Mouse (Mus musculus) frontal cortex, postnatal 14 days (tissue): ENCODE measurements at regions not wholly inside any gene's neighbourhood (a gene's known extent, or its start where the extent isn't known, plus 50 kb on each side); places are given as distances from the start of the nearest gene placed in this dataset.

Source experiments
- DNase-seq, 2 experiments: peaks; one replicate each; pipeline ENCODE4 v3.0.0; 2022; ENCODE audit warnings: low spot score in 2 of 2

DNA sequence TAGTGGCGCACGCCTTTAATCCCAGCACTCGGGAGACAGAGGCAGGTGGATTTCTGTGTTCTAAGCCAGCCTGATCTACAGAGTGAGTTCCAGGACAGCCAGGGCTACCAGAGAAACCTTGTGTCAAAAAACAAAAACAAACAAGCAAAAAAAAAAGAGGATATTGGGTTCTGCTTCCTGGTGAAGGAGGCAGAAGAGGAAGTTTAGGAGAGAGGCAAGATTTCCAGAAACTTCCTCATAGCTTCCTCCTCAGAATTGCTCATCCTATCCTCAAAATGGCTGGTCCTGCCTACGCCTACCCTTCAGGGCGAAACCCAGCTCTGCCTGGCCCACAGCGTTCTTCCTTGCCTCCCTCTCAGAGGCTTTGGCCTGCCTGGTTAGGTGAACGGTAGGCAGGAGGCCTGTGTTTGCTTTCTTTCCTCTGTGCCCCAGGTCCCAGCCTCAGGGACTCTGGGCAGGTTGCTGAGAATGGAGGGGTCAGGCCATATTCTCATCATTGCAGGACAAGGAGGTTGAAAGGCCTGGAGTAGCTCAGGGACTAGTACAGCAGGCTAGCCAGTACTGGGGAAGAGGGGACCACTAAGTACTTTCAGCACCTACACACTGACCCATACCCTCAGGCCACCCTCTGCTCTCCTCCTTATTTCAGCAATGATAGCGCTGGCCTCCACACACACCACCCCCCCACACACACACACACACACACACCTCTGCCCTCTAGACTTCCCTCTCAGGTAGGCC, 79.6 kb downstream of the Zfp36l2 start:
- no peak for DNase-seq

DNA sequence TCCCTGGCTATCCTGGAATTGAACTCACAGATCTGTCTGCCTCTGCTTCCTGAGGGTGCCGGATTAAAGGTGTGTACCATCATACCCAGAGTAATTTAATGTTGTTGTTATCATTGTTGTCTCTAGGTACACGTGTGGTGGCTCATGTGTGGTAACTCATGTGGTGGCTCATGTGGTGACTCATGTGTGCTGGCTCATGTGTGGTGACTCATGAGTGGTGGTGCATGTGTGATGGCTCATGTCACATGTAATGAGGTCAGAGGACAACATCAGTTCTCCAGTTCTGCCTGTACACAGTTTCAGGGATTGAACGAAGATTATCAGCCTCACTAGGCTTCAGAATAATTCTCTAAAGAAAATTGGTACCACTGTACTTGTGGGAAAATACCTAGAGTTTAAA, 80.2 kb downstream of the Zfp36l2 start:
- no peak for DNase-seq

DNA sequence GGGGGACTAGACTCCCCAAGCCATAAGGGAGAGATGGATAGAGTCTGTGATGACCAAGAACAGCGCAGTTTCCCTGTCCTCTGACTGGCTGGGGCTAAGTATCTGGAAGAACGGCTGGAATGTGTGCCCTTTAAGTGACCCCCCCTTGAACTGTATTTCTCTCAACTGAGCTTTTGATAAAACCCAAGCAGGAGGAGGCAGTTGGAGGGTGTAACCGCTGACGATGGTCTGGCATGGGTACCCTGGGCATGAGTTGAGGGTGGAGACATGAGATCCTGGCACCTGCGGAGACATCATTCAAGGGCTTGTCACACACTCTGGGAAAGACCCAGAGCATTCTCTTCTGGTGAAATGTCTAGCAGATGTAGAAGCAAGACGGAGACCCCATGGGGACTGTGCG, 83.5 kb downstream of the Zfp36l2 start:
- DNase-seq: no peak

DNA sequence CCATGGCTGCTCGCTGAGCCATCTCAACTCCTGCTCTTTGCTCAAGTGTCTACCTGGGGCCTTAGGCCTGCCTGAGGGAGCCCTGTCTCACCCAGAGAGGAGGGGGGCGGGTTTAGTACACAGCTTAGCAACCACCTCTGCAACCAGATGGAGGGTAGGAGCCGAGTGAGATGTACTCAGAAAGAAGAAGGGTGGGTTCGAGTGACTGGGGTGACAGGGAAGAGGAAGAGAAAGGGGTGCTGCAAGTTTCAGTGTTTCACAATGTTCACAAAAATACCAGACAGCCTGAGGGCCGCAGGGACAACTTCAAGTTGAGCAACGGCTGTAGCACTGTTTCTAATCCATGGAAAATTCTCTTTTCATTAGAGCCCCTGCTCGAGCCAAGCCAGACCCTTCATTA, 84.4 kb downstream of the Zfp36l2 start:
- DNase-seq: no peak

GRCm38 (mm10) chr17:84101652-84102051, 86.1 kb downstream of the Zfp36l2 start:
- DNase-seq: no peak

GRCm38 (mm10) chr17:84100523-84100922, 87.2 kb downstream of the Zfp36l2 start:
- no peak for DNase-seq

DNA sequence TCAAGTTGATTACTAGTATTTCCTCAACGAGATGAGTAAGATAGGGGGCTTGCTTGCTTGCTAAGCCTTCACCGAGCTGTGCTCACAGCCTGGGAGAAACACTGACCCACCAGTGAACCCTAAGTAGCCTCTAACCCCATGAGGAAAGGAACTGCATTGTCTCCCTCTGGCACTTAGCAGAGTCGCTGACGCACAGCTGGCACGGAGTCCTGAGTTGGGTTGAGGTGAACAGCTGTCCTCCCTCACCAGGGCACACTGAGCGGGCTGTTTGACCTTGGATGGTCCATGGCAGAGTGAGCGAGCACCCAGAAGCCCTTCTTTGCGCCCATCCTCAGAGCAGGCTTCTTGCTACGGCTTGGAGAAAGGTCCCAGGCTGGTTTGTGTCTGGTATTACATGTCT, 88.0 kb downstream of the Zfp36l2 start:
- no peak for DNase-seq

DNA sequence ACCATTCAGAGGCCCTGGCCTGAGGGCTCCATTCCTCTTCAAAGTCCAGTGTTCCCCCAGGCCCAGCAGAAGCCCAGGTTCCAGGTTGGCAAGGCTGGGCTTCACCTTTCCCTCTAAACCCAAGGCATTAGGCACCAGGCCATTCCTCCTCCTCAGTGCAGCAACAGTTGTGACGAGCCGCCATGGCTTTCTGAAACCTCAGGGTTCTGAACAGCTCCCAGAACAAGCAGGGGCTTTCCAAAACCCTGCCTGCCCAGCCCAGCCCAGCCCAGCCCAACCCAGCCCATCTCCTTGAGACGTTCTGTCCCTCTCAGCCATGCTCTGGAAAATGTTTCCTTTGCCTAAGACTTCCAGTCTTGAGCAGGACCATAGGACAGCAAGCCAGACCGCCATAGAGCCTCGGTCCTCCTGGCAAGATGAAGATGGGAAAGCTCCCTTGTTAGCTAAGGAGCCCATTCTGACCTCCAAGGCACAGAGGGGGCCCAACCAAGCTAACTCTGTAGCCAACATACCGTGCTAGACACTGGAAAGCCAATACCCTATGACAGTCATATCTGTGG, 89.8 kb downstream of the Zfp36l2 start:
- DNase-seq: no peak

- DNase-seq: no peak
These were observed 90.5 kb downstream of the Zfp36l2 start for GRCm38 (mm10) chr17:84097286-84097685.

DNA sequence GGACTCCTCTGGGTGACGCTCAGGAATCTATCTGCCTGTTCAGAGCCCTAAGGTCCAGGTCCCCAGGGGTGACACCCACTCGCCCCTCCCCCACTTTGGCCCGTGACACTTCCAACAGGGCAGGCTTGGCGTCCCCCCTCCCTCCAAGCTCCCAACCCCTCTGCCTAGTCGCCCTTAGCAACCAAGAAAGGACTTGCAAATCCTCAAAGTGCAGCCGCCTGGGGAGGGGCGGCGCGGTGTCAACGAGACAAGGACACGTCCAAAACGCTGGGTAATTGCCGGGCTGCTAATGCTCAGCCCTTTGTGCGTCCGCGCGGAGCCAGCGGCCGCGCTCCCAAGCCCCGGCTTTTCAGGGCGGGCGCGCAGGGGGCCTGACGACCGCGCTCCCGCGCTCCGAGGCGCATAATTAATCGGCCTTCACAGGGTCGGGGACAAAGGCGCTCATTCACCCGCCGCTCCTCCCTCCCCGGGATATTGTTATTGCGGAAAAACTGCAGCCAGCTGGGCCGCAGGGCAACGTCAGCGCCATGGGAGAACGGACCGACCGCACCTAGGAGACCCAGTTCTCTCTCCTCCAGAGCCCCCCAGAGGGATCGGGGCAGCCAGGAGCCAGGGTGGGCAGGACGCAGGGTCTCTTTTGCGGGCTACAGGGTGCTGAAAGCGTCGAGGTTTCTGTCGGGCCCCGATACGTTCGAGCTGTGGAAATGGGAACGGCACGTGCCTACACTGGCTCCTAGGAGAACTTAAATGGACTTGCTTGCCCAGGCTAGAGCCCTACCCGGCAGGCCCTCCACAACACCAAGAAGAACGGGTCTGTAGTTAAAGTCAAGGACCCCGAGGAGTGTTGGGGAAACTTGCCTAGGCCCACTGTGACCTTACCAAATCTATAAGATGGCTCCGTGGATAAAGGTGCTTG, 91.1 kb downstream of the Zfp36l2 start:
- peak; percentile 62 to 78 for DNase-seq

- no peak for DNase-seq
These were observed 91.9 kb downstream of the Zfp36l2 start for GRCm38 (mm10) chr17:84095829-84096228.

GRCm38 (mm10) chr17:84095089-84095488, 92.7 kb downstream of the Zfp36l2 start:
- no peak for DNase-seq

DNA sequence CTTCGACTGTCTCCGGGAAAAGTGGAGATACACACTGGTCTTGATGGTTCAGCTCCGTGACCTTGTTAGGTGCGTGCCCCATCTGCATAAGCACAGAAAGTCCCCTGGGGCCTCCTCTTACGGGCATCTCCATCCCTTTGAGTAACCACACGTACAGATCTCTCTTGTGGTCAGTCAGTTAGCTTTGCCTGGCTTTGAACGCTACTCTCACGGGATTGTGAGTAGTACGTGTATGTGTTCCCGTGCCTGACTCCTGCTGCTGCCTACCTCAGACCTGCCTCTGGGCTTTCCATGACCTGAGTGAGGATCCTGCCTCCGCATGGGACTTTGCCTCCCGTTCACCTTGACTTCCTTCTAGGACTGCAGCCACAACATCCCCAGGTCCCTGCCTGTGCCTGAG, 101.4 kb downstream of the Zfp36l2 start:
- DNase-seq: no peak

- DNase-seq: no peak
These were observed 102.0 kb downstream of the Zfp36l2 start for GRCm38 (mm10) chr17:84085721-84086120.

DNA sequence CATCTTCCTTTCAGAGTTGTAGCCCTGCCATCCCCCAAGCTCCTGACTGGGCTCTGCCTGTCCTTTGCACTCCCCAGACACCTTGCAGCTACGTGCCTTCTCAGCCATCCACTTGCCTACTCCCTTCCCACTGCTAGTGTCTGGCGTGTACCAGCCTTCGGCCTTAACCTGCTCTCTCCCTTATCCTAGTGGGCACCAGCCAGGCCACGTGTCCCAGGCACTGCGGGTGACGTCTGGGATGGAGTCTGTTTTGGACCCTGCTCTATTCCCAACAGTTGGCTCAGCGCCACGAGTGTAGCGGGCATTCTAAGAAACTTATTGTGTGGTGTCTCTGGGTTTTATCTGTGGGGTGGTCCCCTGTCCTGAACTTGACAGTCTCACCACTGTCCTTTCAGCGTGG, 102.5 kb downstream of the Zfp36l2 start:
- DNase-seq: no peak

GRCm38 (mm10) chr17:84083307-84084263, 104.2 kb downstream of the Zfp36l2 start:
- no peak for DNase-seq

DNA sequence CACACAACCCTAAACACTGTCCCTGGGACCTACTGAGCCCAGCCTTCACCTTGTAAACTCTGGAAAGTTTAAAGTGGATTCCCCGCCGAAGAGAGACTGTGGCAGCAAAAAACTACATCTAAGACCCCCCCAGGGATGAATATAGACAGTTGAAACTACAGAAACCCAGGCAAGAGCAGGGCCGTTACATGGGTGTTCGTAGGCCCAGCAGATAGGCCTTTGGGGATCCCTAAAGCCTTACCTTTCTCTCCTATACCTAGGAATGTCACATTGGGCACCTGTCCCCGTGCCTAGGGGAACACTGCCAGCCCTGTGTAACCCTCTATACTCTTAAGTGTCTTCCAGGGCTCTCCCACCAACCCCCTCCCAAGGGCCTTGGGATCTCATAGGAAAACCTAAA, 105.2 kb downstream of the Zfp36l2 start:
- DNase-seq: no peak

DNA sequence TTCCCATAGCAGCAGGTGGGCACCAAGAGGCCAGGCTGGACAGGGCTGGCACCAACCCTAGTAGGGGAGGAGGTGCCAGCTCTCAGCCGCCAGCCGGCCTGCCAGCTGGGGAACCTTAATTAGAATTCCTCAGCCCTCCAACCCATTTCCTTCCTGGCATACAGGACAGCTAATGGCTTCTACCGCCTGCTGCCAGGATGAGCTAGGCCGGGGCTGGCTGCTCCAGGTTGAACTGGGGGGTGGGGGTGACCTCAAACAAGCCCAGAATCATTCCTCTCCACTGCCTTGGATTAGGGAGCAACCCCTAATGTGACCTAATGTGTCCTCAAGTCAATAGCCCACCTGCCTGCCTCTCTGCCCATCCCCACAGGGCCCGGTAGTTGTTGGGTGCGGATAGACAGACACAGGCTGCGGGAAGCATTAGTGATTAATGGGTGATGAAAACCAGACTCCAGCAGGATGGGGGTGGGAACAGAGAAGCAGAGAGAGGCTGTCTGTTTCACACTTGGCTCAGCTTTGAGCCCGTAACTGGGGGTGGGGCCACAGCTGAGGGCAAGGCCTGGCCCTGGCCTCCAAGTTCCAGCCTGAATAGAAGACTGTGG, 105.9 kb downstream of the Zfp36l2 start:
- peak; percentile 51 to 77 for DNase-seq

DNA sequence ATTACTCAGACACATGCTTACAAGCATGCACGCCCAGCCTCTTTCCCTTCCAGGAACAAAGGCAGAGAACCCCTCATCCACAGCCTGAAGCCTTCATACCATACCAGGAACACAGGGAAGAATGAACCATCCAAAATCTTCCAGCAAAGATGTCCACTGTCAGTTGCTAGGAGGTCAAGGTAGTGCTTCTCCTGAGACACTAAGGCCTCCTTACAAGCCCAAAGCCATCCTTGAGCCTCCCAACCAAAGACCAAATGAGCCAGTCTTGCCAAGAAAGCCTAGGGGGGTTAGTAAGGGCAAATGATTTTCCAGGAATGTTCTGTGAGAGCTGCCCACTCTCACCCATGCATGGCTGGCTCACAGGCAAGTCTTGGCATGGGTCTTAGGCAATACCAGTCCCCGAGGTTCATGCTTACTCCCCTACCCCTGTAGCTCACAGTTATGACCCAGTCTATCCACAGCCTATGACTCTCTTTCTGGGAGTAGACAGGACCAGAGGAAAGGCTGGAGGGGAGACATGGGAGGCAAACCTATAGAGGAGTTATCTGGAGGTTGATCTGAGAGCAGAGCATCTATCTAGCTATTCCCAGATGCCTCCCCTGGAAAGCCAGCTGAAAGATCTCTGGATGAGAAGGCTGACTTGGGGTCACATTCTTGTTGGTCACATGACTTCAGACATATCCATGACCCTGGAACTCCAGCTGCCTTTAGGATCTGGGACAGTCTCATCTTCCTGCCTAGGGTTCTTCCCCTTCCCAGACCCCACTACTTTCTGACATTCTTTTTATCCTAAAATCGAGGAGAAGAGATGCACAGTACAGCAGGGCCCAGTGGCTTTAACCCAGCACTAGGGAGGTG, 112.4 kb downstream of the Zfp36l2 start:
- DNase-seq: no peak
